Mouse (Mus musculus) bone marrow macrophage, adult 2 months (primary cell): Measurements from ENCODE around the gene Slc4a4. TPM values are rescaled to one million over a fixed set of nuclear protein-coding genes. Genes with fewer than 3 reads are reported as not detected.
"Not testable (repeated sequence)": the region's sequence is repeated elsewhere in the genome, so short reads cannot be mapped to it uniquely, and the experiment has no call there.

Experiments used
- H3K27ac ChIP-seq: 2 replicates; pipeline ENCODE4 v1.5.1; 2012; ENCODE audit warnings: low read depth, low read length; ENCODE audit not compliant: insufficient read depth
- H3K4me1 ChIP-seq: 2 replicates; pipeline ENCODE4 v1.6.1; 2012; ENCODE audit warnings: low read length; ENCODE audit not compliant: control insufficient read depth, insufficient read depth
- H3K4me3 ChIP-seq: 2 replicates; pipeline ENCODE4 v1.5.1; 2012; ENCODE audit warnings: mild to moderate bottlenecking, low read length, moderate library complexity; ENCODE audit not compliant: insufficient read depth
- CTCF ChIP-seq: IDR thresholded peaks from 2 replicates; pipeline ENCODE4 v1.5.1; 2012; ENCODE audit warnings: low read depth, mild to moderate bottlenecking, low read length, moderate library complexity
- POLR2A ChIP-seq: IDR thresholded peaks from 2 replicates; pipeline ENCODE4 v1.6.1; 2012; ENCODE audit warnings: mild to moderate bottlenecking, low read depth, low read length, borderline replicate concordance
- polyA plus RNA-seq: library from polyadenylated mRNA; stranded (reverse); fragments of >200 nt; gene quantifications from 2 replicates; pipeline ENCODE4 v1.2.4, GENCODE M21; 2012; ENCODE audit not compliant: missing spikeins, insufficient read depth, insufficient read length

Slc4a4 gene
- polyA plus RNA-seq, 1 experiment = not detected

DNA sequence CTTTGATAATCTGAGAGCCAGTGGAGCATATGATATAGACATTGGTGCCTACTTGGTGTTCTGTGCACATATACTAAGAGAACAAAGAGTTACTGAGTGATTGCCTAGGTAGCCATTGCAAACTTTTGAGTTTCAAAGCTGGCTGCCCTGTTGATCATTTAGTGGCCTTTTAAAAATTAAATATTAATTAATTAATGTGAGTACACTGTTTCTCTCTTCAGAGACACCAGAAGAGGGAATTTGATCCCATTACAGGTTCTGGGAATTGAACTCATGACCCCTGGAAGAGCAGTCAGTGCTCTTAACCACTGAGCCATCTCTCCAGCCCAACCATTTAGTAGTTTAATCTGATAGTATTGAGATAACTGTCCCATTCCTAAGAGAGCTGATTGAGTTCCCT is 209.8 kb downstream of the Slc4a4 start:
- TF ChIP-seq POLR2A (no peak), CTCF (no peak)
- Histone ChIP-seq H3K4me3 (no peak overlapping the region), H3K4me1 (no peaks in the 10 kb centered on the region), H3K27ac (no peak overlapping the region)

DNA sequence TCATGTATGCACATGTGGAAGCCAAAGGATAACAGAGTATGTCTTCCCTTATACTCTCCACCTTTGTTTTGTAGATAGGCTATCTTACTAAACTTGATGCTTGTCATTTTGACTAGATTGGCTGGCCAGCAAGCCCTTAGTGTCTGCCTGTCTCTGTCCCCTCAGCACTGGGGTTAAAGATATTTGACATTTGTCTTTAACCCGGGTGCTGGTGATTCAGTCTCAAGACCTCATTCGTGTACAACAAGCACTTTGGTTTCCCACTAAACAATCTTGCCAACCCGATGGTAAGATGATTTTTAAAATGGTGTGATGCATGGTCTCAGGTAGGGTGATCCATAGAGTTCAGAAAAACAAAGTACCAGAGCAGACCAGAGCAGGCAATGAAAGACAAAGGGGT is 210.7 kb downstream of the Slc4a4 start:
- TF ChIP-seq POLR2A (no peak), CTCF (no peak)
- Histone ChIP-seq H3K4me3 (no peak overlapping the region), H3K27ac (no peak overlapping the region), H3K4me1 (no peaks in the 10 kb centered on the region)

- no peak for TF ChIP-seq POLR2A
- no peak for TF ChIP-seq CTCF
- H3K4me1 ChIP-seq = no peaks in the 10 kb centered on the region
- no peak overlapping the region for H3K27ac ChIP-seq
- H3K4me3 ChIP-seq = no peak overlapping the region
These were observed 211.5 kb downstream of the Slc4a4 start for GRCm38 (mm10) chr5:89098121-89098520.

- Histone ChIP-seq H3K27ac (no peak overlapping the region), H3K4me1 (no peaks in the 10 kb centered on the region), H3K4me3 (no peak overlapping the region)
- TF ChIP-seq CTCF = no peak
- TF ChIP-seq POLR2A = no peak
These were observed 213.3 kb downstream of the Slc4a4 start for GRCm38 (mm10) chr5:89099886-89100285.

DNA sequence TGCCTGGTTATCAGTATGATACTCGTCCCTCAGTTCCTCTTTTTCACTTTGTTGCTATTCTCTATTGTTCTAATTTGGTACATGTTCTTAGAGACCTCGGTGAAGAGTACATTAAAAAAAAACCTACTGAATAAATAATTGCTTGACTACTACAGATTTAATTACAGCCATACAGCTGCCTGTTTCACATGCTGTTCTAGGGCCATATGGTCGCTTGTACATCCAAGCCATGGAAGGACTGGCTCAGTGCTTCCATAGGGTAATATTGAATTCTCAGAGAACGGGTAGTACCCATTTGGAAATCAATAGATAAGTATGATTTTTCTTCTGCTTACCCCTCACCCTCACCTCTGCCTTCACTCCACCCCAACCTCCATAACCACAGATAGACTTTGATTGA is 215.9 kb downstream of the Slc4a4 start:
- TF ChIP-seq CTCF = no peak
- TF ChIP-seq POLR2A = no peak
- Histone ChIP-seq H3K4me1 (no peaks in the 10 kb centered on the region), H3K4me3 (no peak overlapping the region), H3K27ac (no peak overlapping the region)

GRCm38 (mm10) chr5:89105346-89105745 is 218.7 kb downstream of the Slc4a4 start:
- Histone ChIP-seq H3K27ac (no peak overlapping the region), H3K4me1 (no peaks in the 10 kb centered on the region), H3K4me3 (no peak overlapping the region)
- TF ChIP-seq POLR2A (no peak), CTCF (no peak)

- no peaks in the 10 kb centered on the region for H3K4me1 ChIP-seq
- TF ChIP-seq POLR2A (no peak), CTCF (no peak)
- no peak overlapping the region for H3K27ac ChIP-seq
- H3K4me3 ChIP-seq = no peak overlapping the region
These were observed 219.6 kb downstream of the Slc4a4 start for GRCm38 (mm10) chr5:89106217-89106616.

GRCm38 (mm10) chr5:89108809-89109208 is 222.2 kb downstream of the Slc4a4 start:
- no peaks in the 10 kb centered on the region for H3K4me1 ChIP-seq
- H3K4me3 ChIP-seq = no peak overlapping the region
- TF ChIP-seq CTCF = no peak
- TF ChIP-seq POLR2A = no peak
- H3K27ac ChIP-seq = no peak overlapping the region

- TF ChIP-seq POLR2A = no peak
These were observed 223.2 kb downstream of the Slc4a4 start for GRCm38 (mm10) chr5:89109832-89110231.

DNA sequence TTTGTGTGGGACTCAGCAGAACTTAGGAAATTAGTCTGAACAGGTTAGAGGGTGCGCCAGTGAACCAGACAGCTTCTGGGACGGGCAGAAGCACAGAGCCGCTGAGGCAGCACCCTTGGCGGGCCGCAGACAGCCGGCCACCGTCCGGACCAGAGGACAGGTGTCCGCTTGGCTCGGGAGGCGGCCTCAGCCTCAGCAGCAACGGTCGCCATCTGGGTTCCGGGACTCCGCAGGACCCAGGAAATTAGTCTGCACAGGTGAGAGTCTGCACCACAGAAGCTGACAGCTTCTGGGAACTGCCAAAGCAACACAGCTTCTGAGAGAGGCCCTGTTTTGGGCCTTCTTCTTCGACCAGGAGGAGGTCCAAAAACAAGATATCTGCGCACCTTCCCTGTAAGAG is 225.4 kb downstream of the Slc4a4 start:
- not testable (repeated sequence) for H3K4me1 ChIP-seq, H3K4me3 ChIP-seq, H3K27ac ChIP-seq

More at GRCm38 (mm10) chr5:89109832-89110231, 223.2 kb downstream of the Slc4a4 start:
- Histone ChIP-seq H3K27ac (no peak overlapping the region), H3K4me3 (no peak overlapping the region), H3K4me1 (no peaks in the 10 kb centered on the region)

GRCm38 (mm10) chr5:89120881-89121280 is 234.3 kb downstream of the Slc4a4 start:
- no peak for TF ChIP-seq POLR2A
- TF ChIP-seq CTCF = no peak
- H3K4me1 ChIP-seq = no peaks in the 10 kb centered on the region

More at GRCm38 (mm10) chr5:89120881-89121280, 234.3 kb downstream of the Slc4a4 start:
- Histone ChIP-seq H3K27ac (no peak overlapping the region), H3K4me3 (no peak overlapping the region)
